Mouse (Mus musculus) thymus, adult 2 months (tissue): ENCODE results near the gene Cdh13.

Experiments used
- CTCF ChIP-seq: fragments of 200-500 bp; IDR thresholded peaks from 2 replicates; pipeline ENCODE4 v1.5.1; 2012; ENCODE audit warnings: mild to moderate bottlenecking, control low read depth, low read length, moderate library complexity, borderline replicate concordance; ENCODE audit not compliant: control insufficient read depth, poor library complexity, insufficient read depth; ENCODE audit errors: extremely low read depth
- POLR2A ChIP-seq: fragments of 200-500 bp; IDR thresholded peaks from 2 replicates; pipeline ENCODE4 v1.6.1; 2012; ENCODE audit warnings: mild to moderate bottlenecking, low read length, control low read depth, moderate library complexity; ENCODE audit not compliant: control insufficient read depth, poor library complexity, insufficient read depth; ENCODE audit errors: extremely low read depth

DNA sequence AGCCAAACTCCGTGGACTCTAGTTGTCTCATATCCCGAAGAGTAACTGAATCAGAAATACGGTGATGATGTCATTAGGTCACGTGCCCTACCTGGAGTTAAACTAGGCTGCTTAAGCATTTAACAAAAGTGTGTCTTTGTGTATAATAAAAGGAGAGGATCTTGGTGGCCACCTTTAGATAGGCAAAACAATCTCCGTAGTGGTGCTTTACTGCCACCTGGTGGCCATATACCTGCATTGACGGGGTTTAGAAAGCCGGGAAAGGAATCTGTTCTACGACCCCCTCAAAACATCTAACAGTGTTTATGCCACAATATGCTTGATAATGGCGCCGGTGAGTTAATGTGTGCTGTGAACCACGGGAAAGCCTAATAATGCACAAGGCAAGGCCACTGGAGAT, 781.0 kb downstream of the Cdh13 start:
- TF ChIP-seq POLR2A (no peak), CTCF (no peak)
